Mouse (Mus musculus): ENCODE results near the gene Fam162a.

The Fam162a gene

GRCm38 (mm10) chr16:36067694-36068093, 3.7 kb downstream of the Fam162a start:
- peak; percentile 37; the same call in 1 of the 2 replicates for TF ChIP-seq GATA4 (IDR thresholded peaks at IDR 0.05; ENCODE audit: insufficient replicate concordance, low read length)

DNA sequence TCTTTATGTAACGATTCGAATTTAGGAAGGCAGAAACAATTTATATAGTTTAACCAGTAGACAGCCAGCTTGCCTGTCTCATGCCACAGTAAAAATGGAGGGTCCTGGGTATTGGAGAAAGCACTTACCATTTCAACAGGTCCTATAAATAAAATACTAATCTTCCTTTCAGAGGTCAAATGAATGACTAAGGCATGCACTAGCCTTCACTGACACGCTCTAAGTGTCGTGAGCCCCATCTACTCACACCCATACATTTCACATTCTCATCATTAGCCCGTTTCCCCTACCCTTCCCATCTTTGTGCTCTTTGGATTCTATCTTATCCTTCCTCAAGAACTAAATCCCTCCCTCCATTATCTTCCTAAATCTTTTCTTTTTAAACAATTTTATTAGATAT, 6.5 kb downstream of the Fam162a start:
- no peak for TF ChIP-seq GATA4 (IDR thresholded peaks at IDR 0.05; ENCODE audit: insufficient replicate concordance, low read length)

- TF ChIP-seq GATA4 (IDR thresholded peaks at IDR 0.05; ENCODE audit: insufficient replicate concordance, low read length): no peak
Observed at GRCm38 (mm10) chr16:36063315-36063714, 8.1 kb downstream of the Fam162a start.

DNA sequence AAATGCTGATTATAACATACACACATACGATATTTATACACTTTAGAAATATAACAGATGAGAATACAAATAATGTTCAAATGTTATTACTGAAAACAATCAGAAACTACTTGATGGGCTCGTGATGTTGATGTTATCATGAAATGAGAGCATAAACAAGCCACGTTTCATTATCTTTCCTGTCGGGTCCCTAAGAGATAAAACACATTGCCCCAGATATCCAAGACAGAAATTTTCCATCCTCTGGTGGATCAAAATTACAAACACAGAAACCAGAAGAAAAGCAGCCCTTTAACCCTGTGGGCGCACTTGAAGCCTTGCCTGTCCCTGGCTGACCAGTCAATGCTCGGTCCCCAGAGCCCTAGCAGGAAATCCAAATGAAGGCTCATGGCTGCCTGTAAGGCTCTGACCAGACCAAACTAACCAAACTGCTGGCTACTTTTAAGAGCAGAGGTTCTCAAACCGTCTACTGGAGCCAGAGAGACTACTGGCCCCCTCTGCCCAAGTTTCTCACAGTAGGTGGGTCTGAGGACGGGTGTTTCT, 13.4 kb downstream of the Fam162a start:
- no peak for TF ChIP-seq GATA4 (IDR thresholded peaks at IDR 0.05; ENCODE audit: insufficient replicate concordance, low read length)

- TF ChIP-seq GATA4 (IDR thresholded peaks at IDR 0.05; ENCODE audit: insufficient replicate concordance, low read length): no peak
Observed at GRCm38 (mm10) chr16:36056416-36056815, 15.0 kb downstream of the Fam162a start.

- TF ChIP-seq GATA4 (IDR thresholded peaks at IDR 0.05; ENCODE audit: insufficient replicate concordance, low read length): no peak
Observed at GRCm38 (mm10) chr16:36054920-36055319, 16.5 kb downstream of the Fam162a start.

DNA sequence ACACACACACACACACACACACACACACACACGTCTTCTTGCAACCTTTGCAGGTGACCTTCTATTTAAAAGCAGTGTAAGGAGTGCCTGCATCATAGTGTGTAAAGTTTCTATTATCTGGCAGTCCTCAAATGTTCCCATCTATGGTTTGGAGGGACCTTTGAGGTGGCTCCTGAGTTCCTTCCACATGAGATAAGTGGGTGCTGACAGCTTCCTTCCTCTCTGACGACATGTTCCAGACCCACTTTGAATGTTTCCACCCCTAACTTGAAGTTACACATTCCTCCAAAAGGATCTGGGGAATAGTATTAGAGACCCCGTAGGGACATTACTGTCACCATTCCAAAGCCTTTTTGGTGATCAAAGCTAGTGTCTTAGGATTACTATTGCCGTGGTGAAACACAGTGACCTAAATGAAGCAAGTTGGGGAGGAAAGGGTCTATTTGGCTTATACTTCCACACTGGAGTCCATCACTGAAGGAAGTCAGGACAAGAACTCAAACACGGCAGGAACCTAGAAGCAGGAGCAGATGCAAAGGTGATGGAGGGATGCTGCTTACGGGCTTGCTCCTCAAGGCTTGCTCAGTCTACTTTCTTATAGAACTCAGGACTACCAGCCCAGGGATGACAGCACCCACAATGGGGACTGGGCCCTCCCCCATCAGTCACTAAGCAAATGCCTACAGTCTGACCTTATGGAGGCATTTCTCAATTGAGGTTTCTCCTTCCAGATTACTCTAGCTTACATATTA, 17.7 kb downstream of the Fam162a start:
- TF ChIP-seq GATA4 (IDR thresholded peaks at IDR 0.05; ENCODE audit: insufficient replicate concordance, low read length): no peak

- no peak for TF ChIP-seq GATA4 (IDR thresholded peaks at IDR 0.05; ENCODE audit: insufficient replicate concordance, low read length)
Observed at GRCm38 (mm10) chr16:36051491-36051890, 19.9 kb downstream of the Fam162a start.

DNA sequence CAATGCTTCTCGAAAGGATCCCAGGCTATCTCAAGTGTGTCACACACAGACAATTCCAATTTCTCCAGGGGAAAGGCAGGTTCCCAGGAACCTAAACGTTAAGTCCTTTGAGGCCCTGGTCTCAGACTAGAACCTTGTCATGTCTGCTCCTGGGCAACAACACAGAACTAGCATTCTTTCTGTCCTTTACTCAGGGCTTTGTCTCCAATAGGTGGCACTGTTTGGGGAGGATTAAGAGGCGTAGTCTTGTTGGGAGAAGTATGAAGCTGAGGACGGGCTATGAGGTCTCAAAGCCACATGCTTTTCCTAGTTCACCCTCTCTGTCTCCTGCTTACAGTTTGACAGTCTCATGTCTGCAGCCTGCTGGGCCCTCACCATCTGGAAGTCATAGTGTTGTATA, 23.9 kb downstream of the Fam162a start:
- no peak for TF ChIP-seq GATA4 (IDR thresholded peaks at IDR 0.05; ENCODE audit: insufficient replicate concordance, low read length)

- TF ChIP-seq GATA4 (IDR thresholded peaks at IDR 0.05; ENCODE audit: insufficient replicate concordance, low read length): no peak
Observed at GRCm38 (mm10) chr16:36043964-36044363, 27.4 kb downstream of the Fam162a start.

DNA sequence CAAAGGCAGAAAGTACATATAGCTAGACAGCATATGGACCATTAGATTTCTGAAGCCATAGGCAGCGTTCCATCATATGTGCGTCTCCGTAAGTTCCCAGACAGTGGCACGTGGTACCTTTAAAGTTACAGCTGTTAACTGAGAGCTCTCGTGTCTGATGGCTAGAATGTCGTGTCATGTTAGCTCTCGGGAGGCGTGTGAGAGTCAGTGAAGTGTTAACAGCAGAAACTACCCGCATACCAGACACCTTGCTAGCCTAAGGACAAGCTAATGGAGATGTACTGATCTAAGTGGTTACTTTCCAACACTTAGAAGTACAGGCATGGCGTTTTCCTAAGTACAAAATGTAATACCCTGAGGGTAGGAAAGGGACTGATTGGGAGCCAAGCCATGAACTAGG, 28.3 kb downstream of the Fam162a start:
- no peak for TF ChIP-seq GATA4 (IDR thresholded peaks at IDR 0.05; ENCODE audit: insufficient replicate concordance, low read length)

- TF ChIP-seq GATA4 (IDR thresholded peaks at IDR 0.05; ENCODE audit: insufficient replicate concordance, low read length): no peak
Observed at GRCm38 (mm10) chr16:36041625-36042020, 29.8 kb downstream of the Fam162a start.

DNA sequence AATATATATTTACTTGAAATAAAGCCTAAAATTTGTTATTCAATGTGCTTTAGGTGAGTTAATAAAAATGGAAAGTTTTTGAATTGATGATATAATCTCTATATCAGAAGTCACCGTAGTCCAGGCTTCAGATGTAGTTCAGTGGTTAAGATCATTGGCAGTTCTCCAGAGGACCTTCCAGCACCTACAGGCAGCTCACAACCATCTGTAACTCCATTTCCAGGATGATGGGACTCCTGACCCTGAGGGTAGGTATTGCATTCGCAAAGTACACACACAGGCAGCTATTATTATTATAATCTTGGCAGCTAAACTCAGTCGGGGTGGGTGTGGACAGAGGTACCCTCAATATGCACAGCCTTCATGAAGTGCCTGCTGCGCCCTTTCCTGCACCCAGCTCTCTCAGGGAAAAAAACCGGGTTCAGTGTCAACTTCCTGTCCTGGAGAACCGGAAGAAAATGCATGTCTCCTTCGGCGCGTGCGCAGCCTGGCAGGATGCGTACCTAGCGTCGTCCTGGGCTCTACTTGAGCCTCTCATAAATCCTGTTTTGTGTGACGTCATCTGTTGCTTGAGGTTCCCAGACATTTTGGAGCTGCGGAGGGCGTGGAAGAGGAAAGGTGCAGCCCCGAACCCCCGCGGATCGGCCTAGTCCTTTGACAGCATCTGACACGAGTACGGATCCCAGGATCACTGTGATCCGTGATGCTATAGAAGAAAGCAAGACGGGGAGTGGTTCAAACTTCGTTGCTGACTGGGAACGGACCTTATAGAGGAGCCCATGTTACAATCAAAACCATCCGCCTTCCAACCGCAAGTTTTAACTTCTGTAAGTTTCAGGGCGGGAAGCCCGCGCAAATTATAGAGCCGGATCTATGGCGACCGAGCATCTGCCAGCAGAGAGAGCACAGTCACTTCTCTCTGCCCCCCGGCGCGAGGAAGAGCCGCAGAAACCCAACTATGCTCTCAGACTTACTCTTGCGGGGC, 30.5 kb downstream of the Fam162a start, which contains the start of gene Wdr5b:
Gene Wdr5b (plus strand): TSS at position 551 of the 985 bp plus-strand sequence.
- TF ChIP-seq GATA4 (IDR thresholded peaks at IDR 0.05; ENCODE audit: insufficient replicate concordance, low read length): no peak

DNA sequence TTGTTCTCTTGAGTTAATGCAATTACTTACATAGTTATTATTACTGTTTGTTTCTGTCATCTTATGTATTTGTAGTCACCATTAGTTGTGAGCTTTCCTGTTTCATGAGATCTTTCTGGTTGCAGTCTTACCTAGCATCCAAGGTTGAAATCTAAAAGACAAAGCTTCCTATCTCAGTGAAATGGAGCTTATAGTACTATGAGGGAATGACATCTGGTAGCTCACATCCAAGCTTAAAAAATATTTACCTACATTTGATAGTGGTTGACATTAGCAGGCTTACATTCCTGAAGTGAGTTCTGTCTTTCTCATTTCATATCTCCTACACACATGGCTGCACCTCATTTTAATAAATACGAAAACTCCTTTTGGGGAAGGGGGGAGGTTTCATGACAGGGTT, 55.1 kb downstream of the Fam162a start:
- TF ChIP-seq GATA4 (IDR thresholded peaks at IDR 0.05; ENCODE audit: insufficient replicate concordance, low read length): no peak

DNA sequence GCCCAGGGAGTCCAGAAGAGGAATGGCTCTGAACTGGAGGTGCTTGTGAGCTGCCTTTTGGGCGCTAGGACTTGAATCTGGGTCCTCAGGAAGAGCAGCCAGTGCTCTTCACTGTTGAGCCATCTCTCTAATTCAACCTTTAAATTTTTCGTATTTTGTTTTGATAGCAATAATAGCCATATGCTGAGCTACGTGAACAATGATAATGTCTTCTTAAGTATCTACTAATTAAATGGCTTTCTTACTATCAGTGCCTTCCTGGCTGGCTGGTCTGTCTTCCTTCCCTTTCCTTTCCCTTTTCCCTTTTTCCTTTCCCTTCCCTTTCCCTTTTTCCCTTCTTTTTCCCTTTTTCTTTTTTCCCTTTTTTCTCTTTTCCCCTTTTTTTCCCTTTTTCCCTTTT, 63.0 kb downstream of the Fam162a start:
- TF ChIP-seq GATA4 (IDR thresholded peaks at IDR 0.05; ENCODE audit: insufficient replicate concordance, low read length): no peak
